Mouse (Mus musculus) CD8-positive naive resting alpha-beta T cell, adult 2 months (primary cell): ENCODE measurements around the gene Syndig1l.

Experiments used
- DNase-seq, 2 experiments: peaks; one replicate each; pipeline ENCODE4 v3.0.0; 2022; ENCODE audit warnings: low read depth in 2 of 2, low spot score in 2 of 2

Gene Syndig1l

GRCm38 (mm10) chr12:84698319-84699081 is at the start of gene Syndig1l:
Syndig1l (minus strand) TSS chr12:84698831.
- DNase-seq, result peak in 1 of 2 experiments; percentile 11

GRCm38 (mm10) chr12:84748134-84748533 is 49.5 kb upstream of the Syndig1l start:
- DNase-seq, result no peak

- no peak for DNase-seq
Measured at GRCm38 (mm10) chr12:84745700-84746099, 47.1 kb upstream of the Syndig1l start.

- DNase-seq, result no peak
Measured at GRCm38 (mm10) chr12:84743496-84743895, 44.9 kb upstream of the Syndig1l start.

GRCm38 (mm10) chr12:84733366-84733765 is 34.7 kb upstream of the Syndig1l start:
- no peak for DNase-seq

- no peak for DNase-seq
Measured at GRCm38 (mm10) chr12:84728421-84728820, 29.8 kb upstream of the Syndig1l start.

- no peak for DNase-seq
Measured at GRCm38 (mm10) chr12:84727434-84727833, 28.8 kb upstream of the Syndig1l start.

GRCm38 (mm10) chr12:84726986-84727385 is 28.4 kb upstream of the Syndig1l start:
- DNase-seq, result no peak

GRCm38 (mm10) chr12:84726391-84726790 is 27.8 kb upstream of the Syndig1l start:
- DNase-seq, result no peak

- DNase-seq, result no peak
Measured at GRCm38 (mm10) chr12:84718462-84719244, 20.0 kb upstream of the Syndig1l start.

- DNase-seq, result no peak
Measured at GRCm38 (mm10) chr12:84714578-84714977, 15.9 kb upstream of the Syndig1l start.

GRCm38 (mm10) chr12:84709842-84710439 is 11.3 kb upstream of the Syndig1l start:
- no peak for DNase-seq

GRCm38 (mm10) chr12:84707804-84708203 is 9.2 kb upstream of the Syndig1l start:
- DNase-seq, result no peak

- DNase-seq, result no peak
Measured at GRCm38 (mm10) chr12:84706886-84707285, 8.3 kb upstream of the Syndig1l start.

- no peak for DNase-seq
Measured at GRCm38 (mm10) chr12:84702586-84702985, 4.0 kb upstream of the Syndig1l start.

- no peak for DNase-seq
Measured at GRCm38 (mm10) chr12:84692141-84692540, 6.5 kb downstream of the Syndig1l start.

- DNase-seq, result no peak
Measured at GRCm38 (mm10) chr12:84691347-84691746, 7.3 kb downstream of the Syndig1l start.

GRCm38 (mm10) chr12:84689051-84689450 is 9.6 kb downstream of the Syndig1l start:
- DNase-seq, result no peak

GRCm38 (mm10) chr12:84687531-84687930 is 11.1 kb downstream of the Syndig1l start:
- no peak for DNase-seq

- DNase-seq, result no peak
Measured at GRCm38 (mm10) chr12:84686176-84686575, 12.5 kb downstream of the Syndig1l start.

- no peak for DNase-seq
Measured at GRCm38 (mm10) chr12:84684569-84684968, 14.1 kb downstream of the Syndig1l start.

GRCm38 (mm10) chr12:84676011-84676410 is 22.6 kb downstream of the Syndig1l start:
- no peak for DNase-seq
